Mouse (Mus musculus): ENCODE results near the gene Gm14569.

- no peak for TF ChIP-seq CTCF (IDR thresholded peaks at IDR 0.05; ENCODE audit: low read depth)
- no peak for TF ChIP-seq EP300 (IDR thresholded peaks at IDR 0.05; ENCODE audit: low read depth)
Measured at GRCm38 (mm10) chrX:36385340-36385739, 106.3 kb downstream of the Gm14569 start.

All from heart, postnatal 0 days (tissue).